Mouse (Mus musculus): ENCODE data around the gene Zranb1.

- TF ChIP-seq POLR2A (IDR thresholded peaks at IDR 0.05; ENCODE audit: control insufficient read depth in 1 of 2, insufficient read depth in 1 of 2, low read depth in 1 of 2, low read length in 2 of 2, poor library complexity in 1 of 2): no peak
- no peak for TF ChIP-seq CTCF (IDR thresholded peaks at IDR 0.05 in 2 of 3, conservative IDR thresholded peaks at IDR 0.05 in 1 of 3; ENCODE audit: control insufficient read depth in 1 of 3, insufficient read depth in 1 of 3, low read depth in 2 of 3, low read length in 3 of 3, poor library complexity in 1 of 3, severe bottlenecking in 1 of 3)
Observed at GRCm38 (mm10) chr7:132992967-132993615, 62.1 kb downstream of the Zranb1 start.
